Mouse (Mus musculus): Measurements from ENCODE around the gene Rgs6. TPM values are rescaled to one million over a fixed set of nuclear protein-coding genes. Genes with fewer than 3 reads are reported as not detected.

Gene Rgs6
- total and polyA plus RNA-seq, 3 experiments, result not detected

DNA sequence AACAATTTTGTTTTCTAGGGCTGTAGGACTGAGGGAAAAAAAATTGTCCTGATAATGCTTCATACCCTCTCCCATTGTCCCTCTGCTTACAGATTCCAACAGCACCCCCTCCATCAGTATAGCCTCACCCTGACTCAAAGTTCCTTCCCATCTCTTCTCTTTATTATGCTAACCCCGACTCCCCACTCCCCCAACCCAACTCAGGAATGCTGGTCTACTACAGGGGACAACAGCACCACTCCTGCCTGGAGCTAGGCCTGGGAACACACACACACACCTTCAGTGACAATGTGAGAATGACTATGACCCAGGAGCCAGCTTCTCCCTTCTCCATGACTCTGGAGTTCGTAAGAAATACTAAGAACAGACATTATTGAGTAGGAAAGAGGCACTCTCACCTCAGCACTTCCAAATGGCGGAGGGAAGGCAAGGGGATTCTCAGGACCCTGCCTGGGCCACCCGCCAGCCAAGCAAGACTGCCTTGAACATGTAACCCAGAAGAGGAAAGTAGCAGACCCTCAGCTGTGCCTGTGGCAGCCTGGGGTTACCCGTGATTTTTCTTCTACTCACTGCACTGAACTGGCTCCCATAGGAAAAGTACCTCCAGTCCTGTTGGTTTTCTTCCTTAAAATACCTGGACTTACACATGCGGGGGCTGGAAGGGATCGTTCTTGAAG, 623.2 kb downstream of the Rgs6 start:
- Histone ChIP-seq H3K4me1 (ENCODE audit: control insufficient read depth in 1 of 2, insufficient read depth in 2 of 2) (no peaks in the 10 kb centered on the region; a peak in 1 of 4 replicates), H3K27me3 (replicated peaks) (no peaks in the 10 kb centered on the region), H3K27ac (ENCODE audit: insufficient read depth, low read depth) (no peak overlapping the region), H3K9me3 (replicated peaks; ENCODE audit: low read length) (no peaks in the 10 kb centered on the region), H3K4me2 (ENCODE audit: insufficient read depth, low read depth, poor library complexity, severe bottlenecking) (no peak overlapping the region), H3K9ac (ENCODE audit: insufficient read depth, low read depth) (no peak overlapping the region), H3K79me2 (replicated peaks; ENCODE audit: control insufficient read depth, extremely low read depth, insufficient read depth, poor library complexity, severe bottlenecking) (no peaks in the 10 kb centered on the region), H3K36me3 (replicated peaks in 1 of 2; ENCODE audit: control insufficient read depth in 1 of 2, insufficient read depth in 1 of 2, low read length in 1 of 2) (no peaks in the 10 kb centered on the region), H3K4me3 (replicated peaks in 1 of 3; ENCODE audit: low read depth in 2 of 3, low read length in 2 of 3, poor library complexity in 1 of 3) (no peak overlapping the region)
- dilution Hi-C loops (cut with MboI; ENCODE audit: extremely low pct_ligation_motif_present, extremely low pct_unique_long_range_greater_than_20kb, low sequenced_read_pairs) (no loop called here), in situ Hi-C loops (cut with MboI; ENCODE audit: low pct_ligation_motif_present, low pct_unique_long_range_greater_than_20kb, low sequenced_read_pairs) (no loop called here)
- TF ChIP-seq HCFC1 (IDR thresholded peaks at IDR 0.05; ENCODE audit: low read depth, low read length) (no peak), NELFE (IDR thresholded peaks at IDR 0.05; ENCODE audit: low read depth, low read length) (no peak), ETS1 (conservative IDR thresholded peaks at IDR 0.05; ENCODE audit: low read depth, low read length) (no peak), RAD21 (IDR thresholded peaks at IDR 0.05; ENCODE audit: low read depth, low read length) (no peak), SMC3 (IDR thresholded peaks at IDR 0.05; ENCODE audit: low read depth, low read length) (no peak), USF1 (IDR thresholded peaks at IDR 0.05; ENCODE audit: low read depth, low read length) (no peak), PAX5 (IDR thresholded peaks at IDR 0.05; ENCODE audit: low read length) (no peak)
- no peak for DNase-seq (ENCODE audit: extremely low read depth)
